Mouse (Mus musculus) embryonic fibroblast, embryonic 13.5 days (primary cell): Measurements from ENCODE around the gene Slc22a20.

ENCODE experiments used
- CTCF ChIP-seq: IDR thresholded peaks from 2 replicates; pipeline ENCODE4 v1.5.1; 2011; ENCODE audit warnings: mild to moderate bottlenecking, control low read depth, low read length, moderate library complexity, borderline replicate concordance; ENCODE audit not compliant: insufficient read depth
- POLR2A ChIP-seq: IDR thresholded peaks from 2 replicates; pipeline ENCODE4 v1.6.1; 2011; ENCODE audit warnings: low read depth, mild to moderate bottlenecking, control low read depth, low read length, moderate library complexity

DNA sequence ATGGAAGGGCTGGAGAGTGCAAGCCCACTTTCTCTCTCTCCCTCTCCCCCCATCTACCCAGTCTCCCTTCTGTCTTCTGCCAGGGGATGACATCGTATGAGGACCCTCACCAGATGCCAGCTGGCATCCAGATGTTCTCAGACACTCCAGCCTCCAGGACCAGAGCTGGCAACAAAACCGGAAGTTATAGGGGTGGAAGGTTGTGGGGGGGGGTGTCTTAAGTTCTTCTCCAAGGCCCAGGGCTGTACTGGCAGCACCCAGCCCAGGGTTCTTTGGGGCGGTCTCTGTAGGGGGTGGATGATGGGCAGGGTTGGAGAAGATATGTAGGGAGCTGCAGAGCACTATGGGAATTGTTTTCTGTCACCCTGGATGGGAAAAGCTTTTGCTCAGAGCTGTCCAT, 57.4 kb downstream of the Slc22a20 start:
- TF ChIP-seq POLR2A, result no peak
- no peak for TF ChIP-seq CTCF
